Mouse (Mus musculus) limb, embryonic 14.5 days (tissue): Measurements from ENCODE around the gene Efr3b. TPM values are rescaled to one million over a fixed set of nuclear protein-coding genes. Genes with fewer than 3 reads are reported as not detected.
"Not testable (repeated sequence)": the region's sequence is repeated elsewhere in the genome, so short reads cannot be mapped to it uniquely, and the experiment has no call there.

Experiments used
- ATAC-seq: fragments of 200-750 bp; cut with Nextera tagmentation; 2 replicates; pipeline ENCODE4 v1.8.0; 2017; ENCODE audit warnings: low read depth, moderate number of reproducible peaks, moderate TSS enrichment; ENCODE audit not compliant: low FRiP score
- DNase-seq: peaks from one replicate; pipeline ENCODE4 v3.0.0-alpha.2; 2015; ENCODE audit warnings: low spot score
- H3K27ac ChIP-seq: fragments of 300-500 bp; sonication (generic); replicated peaks from 2 replicates; pipeline ENCODE4 v1.5.1; 2014; ENCODE audit warnings: low read depth, mild to moderate bottlenecking, low read length, moderate library complexity, mixed read lengths
- H3K27me3 ChIP-seq: fragments of 300-500 bp; sonication (generic); 2 replicates; pipeline ENCODE4 v1.6.1; 2014; ENCODE audit warnings: low read length, mixed read lengths; ENCODE audit not compliant: control insufficient read depth, insufficient read depth
- H3K36me3 ChIP-seq: fragments of 300-500 bp; sonication (generic); 2 replicates; pipeline ENCODE4 v1.6.1; 2014; ENCODE audit warnings: mild to moderate bottlenecking, low read length, moderate library complexity, mixed read lengths; ENCODE audit not compliant: control insufficient read depth, insufficient read depth
- H3K4me1 ChIP-seq: fragments of 300-500 bp; sonication (generic); 2 replicates; pipeline ENCODE4 v1.6.1; 2014; ENCODE audit warnings: antibody characterized with exemption, low read length, mixed read lengths; ENCODE audit not compliant: control insufficient read depth, insufficient read depth
- H3K4me2 ChIP-seq: fragments of 300-500 bp; sonication (generic); replicated peaks from 2 replicates; pipeline ENCODE4 v1.6.1; 2014; ENCODE audit warnings: low read depth, mild to moderate bottlenecking, low read length, moderate library complexity; ENCODE audit not compliant: severe bottlenecking
- H3K4me3 ChIP-seq: fragments of 300-500 bp; sonication (generic); replicated peaks from 2 replicates; pipeline ENCODE4 v1.5.1; 2014; ENCODE audit warnings: low read length
- H3K9ac ChIP-seq: fragments of 300-500 bp; sonication (generic); 2 replicates; pipeline ENCODE4 v1.6.1; 2014; ENCODE audit warnings: mild to moderate bottlenecking, low read depth, low read length, moderate library complexity; ENCODE audit not compliant: severe bottlenecking
- H3K9me3 ChIP-seq: fragments of 300-500 bp; sonication (generic); 2 replicates; pipeline ENCODE4 v1.6.1; 2016; ENCODE audit warnings: low read length; ENCODE audit not compliant: control insufficient read depth
- POLR2A ChIP-seq: fragments of 200-500 bp; IDR thresholded peaks from 2 replicates; pipeline ENCODE4 v1.8.0; 2012; ENCODE audit warnings: inconsistent platforms, mild to moderate bottlenecking, moderate library complexity, borderline replicate concordance; ENCODE audit not compliant: insufficient read depth, insufficient read length; ENCODE audit errors: extremely low read depth
- WGBS: fragments of 180-500 bp; shearing (Covaris S2); extraction: QIAGEN DNeasy Blood & Tissue Kit; methylation state at CpG from one replicate; pipeline ENCODE4 v1.1.7; 2014; 5-methylcytosine and 5-hydroxymethylcytosine counted together
- polyA plus RNA-seq, 2 experiments: library from polyadenylated mRNA; depleted of rRNA in 1 of 2; stranded (reverse) in 1 of 2; unstranded in 1 of 2; fragments of >200 nt; fragmentation: Nextera tagmentation in 1 of 2; extraction: Ambion mirVana in 1 of 2; gene quantifications; 2 replicates each; pipeline versions ENCODE4 v1.2.1 to v1.2.3; 2012 to 2014

The Efr3b gene
- polyA plus RNA-seq, 2 experiments, result 3.5 to 6.2 TPM

DNA sequence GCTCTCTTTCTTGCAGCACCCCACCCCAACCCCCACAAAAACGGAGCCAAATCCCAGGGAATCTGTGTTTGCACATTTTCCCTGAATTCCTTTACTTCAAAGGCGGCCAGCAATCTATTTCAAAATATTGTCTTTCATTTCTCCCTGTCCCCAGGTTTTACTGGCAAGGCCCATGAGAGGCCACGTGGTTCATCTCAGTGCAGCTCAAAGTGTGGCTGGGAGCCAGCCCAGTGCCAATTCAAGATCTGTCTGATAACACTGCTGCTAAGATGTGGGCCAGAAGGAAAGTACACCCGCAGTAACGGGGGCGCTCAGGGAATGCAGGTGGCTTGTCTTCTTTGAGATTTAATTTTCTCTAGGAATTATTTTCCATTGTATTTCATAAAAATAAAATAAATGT, 56.5 kb downstream of the Efr3b start:
- 20% methylated on average over 6 of the region's 6 CpGs for WGBS
- Histone ChIP-seq H3K27ac (no peak overlapping the region), H3K9ac (peak overlapping the region; percentile 52; the same call in 1 of the 2 replicates), H3K27me3 (no peaks in the 10 kb centered on the region), H3K4me1 (peaks cover 11% of the 10 kb centered on the region; the same call in 1 of the 2 replicates), H3K4me3 (peak overlapping the region; percentile 47), H3K9me3 (no peaks in the 10 kb centered on the region), H3K4me2 (peak overlapping the region; percentile 88), H3K36me3 (no peaks in the 10 kb centered on the region)
- no peak for TF ChIP-seq POLR2A
- DNase-seq (no peak), ATAC-seq (no peak)

DNA sequence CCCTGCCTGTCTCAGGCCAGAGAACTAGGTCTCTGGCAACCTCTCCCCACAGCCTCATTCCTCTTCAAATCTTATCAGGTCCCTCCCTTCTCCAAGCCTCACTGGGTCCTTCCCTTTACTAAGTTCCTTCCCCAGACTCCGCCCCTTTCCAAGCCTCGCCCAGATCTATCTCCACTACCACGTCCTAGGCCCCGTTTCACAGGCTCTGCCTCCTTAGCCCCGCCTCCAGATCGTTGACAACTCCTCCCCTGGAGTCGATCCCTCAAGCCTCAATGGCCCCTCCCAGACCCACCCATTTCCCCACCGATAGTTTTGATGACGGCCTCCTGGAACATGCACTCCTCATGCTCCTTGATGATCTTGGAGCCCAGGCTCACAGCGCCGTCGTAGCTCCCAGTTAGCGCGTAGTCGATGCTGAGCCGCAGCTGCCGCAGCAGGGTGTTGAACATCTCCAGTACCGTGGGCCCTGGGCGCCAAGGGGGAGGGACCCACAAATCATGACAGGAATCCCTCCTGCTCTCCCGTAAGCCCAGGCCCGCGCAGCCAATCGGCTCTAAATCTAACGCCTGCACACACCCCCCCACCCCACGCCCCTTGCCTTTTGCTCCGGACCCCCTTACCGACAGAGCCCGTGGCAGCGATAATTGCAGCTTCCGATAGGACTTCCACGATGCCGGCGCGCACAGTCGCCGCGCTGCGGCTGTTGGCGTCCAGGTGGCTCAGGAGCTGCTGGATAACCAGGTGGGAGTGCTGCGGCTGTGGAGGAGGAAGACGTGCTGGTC, 57.2 kb downstream of the Efr3b start:
- Histone ChIP-seq H3K9ac (peak overlapping the region; percentile 52), H3K4me1 (peaks cover 11% of the 10 kb centered on the region; the same call in 1 of the 2 replicates)

DNA sequence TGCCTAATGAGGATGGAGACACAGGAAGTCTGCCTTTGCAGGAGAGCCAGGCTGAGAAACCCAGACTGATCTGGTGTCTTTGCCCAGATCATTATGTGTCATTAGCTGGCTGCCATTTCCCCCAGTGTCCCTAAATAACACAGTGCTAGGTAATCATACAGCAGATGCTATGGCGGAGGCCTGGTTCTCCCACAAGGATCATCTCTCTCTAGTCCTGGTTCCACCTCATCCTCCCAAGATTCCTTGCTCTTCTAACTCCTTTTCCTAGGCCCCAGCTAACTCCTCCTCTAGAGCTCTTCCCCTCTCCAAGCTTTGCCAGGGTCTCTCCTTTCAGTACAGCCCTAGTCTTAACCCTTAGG, 57.7 kb downstream of the Efr3b start:
- H3K9me3 ChIP-seq, result no peaks in the 10 kb centered on the region
- 63% methylated on average over 1 of the region's 1 CpGs for WGBS
- H3K4me2 ChIP-seq, result peak overlapping the region; percentile 88
- no peaks in the 10 kb centered on the region for H3K36me3 ChIP-seq
- H3K4me3 ChIP-seq, result peak overlapping the region; percentile 47
- ATAC-seq (no peak), DNase-seq (no peak)
- H3K27me3 ChIP-seq, result no peaks in the 10 kb centered on the region
- no peak for TF ChIP-seq POLR2A
- no peak overlapping the region for H3K27ac ChIP-seq
- H3K4me1 ChIP-seq, result peaks cover 11% of the 10 kb centered on the region; the same call in 1 of the 2 replicates
- 0 out of 2 replicates have a peak overlapping the region, but pooled peaks have one; percentile 13 for H3K9ac ChIP-seq

More for the DNA sequence above, 57.2 kb downstream of the Efr3b start:
- H3K36me3 ChIP-seq, result no peaks in the 10 kb centered on the region
- no peaks in the 10 kb centered on the region for H3K9me3 ChIP-seq
- TF ChIP-seq POLR2A, result no peak
- WGBS, result under 1% methylated on average over 41 of the region's 41 CpGs
- H3K4me3 ChIP-seq, result peak overlapping the region; percentile 47
- DNase-seq (peak; percentile 96), ATAC-seq (peak; percentile 97)
- no peaks in the 10 kb centered on the region for H3K27me3 ChIP-seq
- H3K4me2 ChIP-seq, result peak overlapping the region; percentile 88
- 0 out of 2 replicates have a peak overlapping the region, but pooled peaks have one; percentile 0 for H3K27ac ChIP-seq

DNA sequence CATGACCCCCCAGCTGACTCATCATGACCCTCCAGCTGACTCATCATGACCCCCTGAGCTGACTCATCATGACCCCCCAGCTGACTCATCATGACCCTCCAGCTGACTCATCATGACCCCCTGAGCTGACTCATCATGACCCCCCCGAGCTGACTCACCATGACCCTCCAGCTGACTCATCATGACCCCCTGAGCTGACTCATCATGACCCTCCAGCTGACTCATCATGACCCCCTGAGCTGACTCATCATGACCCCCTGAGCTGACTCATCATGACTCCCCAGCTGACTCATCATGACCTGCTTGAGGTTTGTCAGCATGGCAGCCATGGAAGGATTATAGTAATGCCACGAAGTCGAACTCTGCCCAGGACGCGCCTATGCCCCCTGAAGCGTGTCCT, 65.5 kb downstream of the Efr3b start:
- DNase-seq, H3K27ac ChIP-seq: not testable (repeated sequence)
- WGBS, result 95% methylated on average over 6 of the region's 6 CpGs

DNA sequence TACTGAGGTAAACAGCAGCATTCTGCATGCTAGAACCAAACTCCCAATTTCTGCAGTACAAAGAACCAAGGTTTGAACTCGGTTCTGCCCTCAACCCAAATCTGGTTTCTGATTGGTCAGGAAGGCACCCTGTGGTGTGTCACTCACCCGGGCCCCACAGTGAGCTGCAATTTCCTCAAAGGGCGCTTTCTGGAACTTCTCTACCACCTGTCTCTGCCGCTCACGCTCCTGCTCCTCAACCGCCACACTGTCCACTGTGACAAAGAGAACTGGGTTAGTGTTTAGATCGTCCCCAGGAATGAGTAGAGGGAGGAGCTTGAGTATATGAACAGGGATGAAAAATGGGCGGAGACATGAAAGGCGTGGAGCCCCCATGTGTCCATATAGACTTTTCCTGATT, 70.3 kb downstream of the Efr3b start:
- 68% methylated on average over 9 of the region's 9 CpGs for WGBS
- H3K9me3 ChIP-seq, result no peaks in the 10 kb centered on the region
- no peaks in the 10 kb centered on the region for H3K4me1 ChIP-seq
- H3K9ac ChIP-seq, result no peak overlapping the region
- no peak overlapping the region for H3K27ac ChIP-seq
- H3K4me3 ChIP-seq, result no peak overlapping the region
- ATAC-seq (no peak; the same call in 1 of the 2 replicates), DNase-seq (no peak)
- no peaks in the 10 kb centered on the region for H3K27me3 ChIP-seq
- TF ChIP-seq POLR2A, result no peak
- H3K4me2 ChIP-seq, result no peak overlapping the region
- H3K36me3 ChIP-seq, result peaks cover 22% of the 10 kb centered on the region

More for the DNA sequence above, 65.5 kb downstream of the Efr3b start:
- H3K4me3 ChIP-seq, ATAC-seq, H3K9ac ChIP-seq, H3K27me3 ChIP-seq, H3K9me3 ChIP-seq, H3K4me2 ChIP-seq, H3K4me1 ChIP-seq: not testable (repeated sequence)
- peaks cover 15% of the 10 kb centered on the region for H3K36me3 ChIP-seq
